Mouse (Mus musculus): ENCODE measurements around the gene Padi2. TPM values are rescaled to one million over a fixed set of nuclear protein-coding genes. Genes with fewer than 3 reads are reported as not detected.

Padi2 gene
- polyA plus RNA-seq, 1 experiment: not detected

- Histone ChIP-seq H3K4me1 (ENCODE audit: control insufficient read depth, insufficient read depth, low read length) (no peaks in the 10 kb centered on the region), H3K27ac (ENCODE audit: insufficient read depth, low read length) (no peak overlapping the region), H3K4me3 (ENCODE audit: insufficient read depth, low read length) (no peak overlapping the region)
- TF ChIP-seq CTCF (IDR thresholded peaks at IDR 0.05; ENCODE audit: borderline replicate concordance, insufficient read depth, low read length): no peak
- TF ChIP-seq POLR2A (IDR thresholded peaks at IDR 0.05; ENCODE audit: low read depth, low read length): no peak
Measured at GRCm38 (mm10) chr4:140989447-140989846, 83.3 kb downstream of the Padi2 start.

- TF ChIP-seq CTCF (IDR thresholded peaks at IDR 0.05; ENCODE audit: borderline replicate concordance, insufficient read depth, low read length) (no peak), POLR2A (IDR thresholded peaks at IDR 0.05; ENCODE audit: low read depth, low read length) (no peak)
- H3K4me3 ChIP-seq (ENCODE audit: insufficient read depth, low read length): no peak overlapping the region
- H3K27ac ChIP-seq (ENCODE audit: insufficient read depth, low read length): no peak overlapping the region
- no peaks in the 10 kb centered on the region for H3K4me1 ChIP-seq (ENCODE audit: control insufficient read depth, insufficient read depth, low read length)
Measured at GRCm38 (mm10) chr4:140992215-140992614, 86.1 kb downstream of the Padi2 start.

GRCm38 (mm10) chr4:140993846-140994245, 87.7 kb downstream of the Padi2 start:
- H3K4me1 ChIP-seq (ENCODE audit: control insufficient read depth, insufficient read depth, low read length): no peaks in the 10 kb centered on the region
- no peak overlapping the region for H3K27ac ChIP-seq (ENCODE audit: insufficient read depth, low read length)
- H3K4me3 ChIP-seq (ENCODE audit: insufficient read depth, low read length): no peak overlapping the region
- TF ChIP-seq POLR2A (IDR thresholded peaks at IDR 0.05; ENCODE audit: low read depth, low read length) (no peak), CTCF (IDR thresholded peaks at IDR 0.05; ENCODE audit: borderline replicate concordance, insufficient read depth, low read length) (no peak)

GRCm38 (mm10) chr4:140995811-140996210, 89.7 kb downstream of the Padi2 start:
- H3K4me1 ChIP-seq (ENCODE audit: control insufficient read depth, insufficient read depth, low read length): no peaks in the 10 kb centered on the region
- no peak overlapping the region for H3K4me3 ChIP-seq (ENCODE audit: insufficient read depth, low read length)
- TF ChIP-seq POLR2A (IDR thresholded peaks at IDR 0.05; ENCODE audit: low read depth, low read length) (no peak), CTCF (IDR thresholded peaks at IDR 0.05; ENCODE audit: borderline replicate concordance, insufficient read depth, low read length) (no peak)

GRCm38 (mm10) chr4:140996812-140997211, 90.7 kb downstream of the Padi2 start:
- no peak overlapping the region for H3K27ac ChIP-seq (ENCODE audit: insufficient read depth, low read length)
- no peak overlapping the region for H3K4me3 ChIP-seq (ENCODE audit: insufficient read depth, low read length)
- H3K4me1 ChIP-seq (ENCODE audit: control insufficient read depth, insufficient read depth, low read length): no peaks in the 10 kb centered on the region
- TF ChIP-seq POLR2A (IDR thresholded peaks at IDR 0.05; ENCODE audit: low read depth, low read length) (no peak), CTCF (IDR thresholded peaks at IDR 0.05; ENCODE audit: borderline replicate concordance, insufficient read depth, low read length) (no peak)

More at GRCm38 (mm10) chr4:140995811-140996210, 89.7 kb downstream of the Padi2 start:
- H3K27ac ChIP-seq (ENCODE audit: insufficient read depth, low read length): no peak overlapping the region

Other genes with a start within 250 kb of the Padi2 start
- 12.6 and 17.2 TPM in 2 replicates for gene Arhgef10l, start 240.3 kb upstream of the Padi2 start, polyA plus RNA-seq (2011; ENCODE audit: insufficient read length, low read depth, missing spikeins)
- 102 and 125 TPM in 2 replicates for gene Rcc2, start 205.8 kb upstream of the Padi2 start, polyA plus RNA-seq (2011; ENCODE audit: insufficient read length, low read depth, missing spikeins)
- not detected in 2 replicates for gene Padi6, start 163.7 kb upstream of the Padi2 start, polyA plus RNA-seq (2011; ENCODE audit: insufficient read length, low read depth, missing spikeins)
- not detected in 2 replicates for gene Padi4, start 132.1 kb upstream of the Padi2 start, polyA plus RNA-seq (2011; ENCODE audit: insufficient read length, low read depth, missing spikeins)
- not detected in 2 replicates for gene Padi3, start 95.7 kb upstream of the Padi2 start, polyA plus RNA-seq (2011; ENCODE audit: insufficient read length, low read depth, missing spikeins)
- not detected in 2 replicates for gene Padi1, start 60.6 kb upstream of the Padi2 start, polyA plus RNA-seq (2011; ENCODE audit: insufficient read length, low read depth, missing spikeins)
- gene Sdhb, start 54.9 kb downstream of the Padi2 start, polyA plus RNA-seq (2011; ENCODE audit: insufficient read length, low read depth, missing spikeins): 122 and 124 TPM in 2 replicates
- gene Atp13a2, start 80.5 kb downstream of the Padi2 start, polyA plus RNA-seq (2011; ENCODE audit: insufficient read length, low read depth, missing spikeins): 12.3 and 16.6 TPM in 2 replicates
- 108 and 200 TPM in 2 replicates for gene Mfap2, start 104.1 kb downstream of the Padi2 start, polyA plus RNA-seq (2011; ENCODE audit: insufficient read length, low read depth, missing spikeins)
- gene Crocc, start 154.2 kb downstream of the Padi2 start, polyA plus RNA-seq (2011; ENCODE audit: insufficient read length, low read depth, missing spikeins): 10.3 and 12.5 TPM in 2 replicates
- 47.2 and 48.5 TPM in 2 replicates for gene Necap2, start 172.0 kb downstream of the Padi2 start, polyA plus RNA-seq (2011; ENCODE audit: insufficient read length, low read depth, missing spikeins)
- not detected in 2 replicates for gene Spata21, start 182.0 kb downstream of the Padi2 start, polyA plus RNA-seq (2011; ENCODE audit: insufficient read length, low read depth, missing spikeins)
- 117 and 126 TPM in 2 replicates for gene Szrd1, start 233.4 kb downstream of the Padi2 start, polyA plus RNA-seq (2011; ENCODE audit: insufficient read length, low read depth, missing spikeins)
- 17.9 and 22.1 TPM in 2 replicates for gene Fbxo42, start 241.6 kb downstream of the Padi2 start, polyA plus RNA-seq (2011; ENCODE audit: insufficient read length, low read depth, missing spikeins)